Mouse (Mus musculus) 416B (cell line): ENCODE results near the gene Nfkbie.

Source experiments
- DNase-seq: peaks from one replicate; pipeline ENCODE4 v3.0.0; 2011; ENCODE audit warnings: low read depth

The Nfkbie gene

DNA sequence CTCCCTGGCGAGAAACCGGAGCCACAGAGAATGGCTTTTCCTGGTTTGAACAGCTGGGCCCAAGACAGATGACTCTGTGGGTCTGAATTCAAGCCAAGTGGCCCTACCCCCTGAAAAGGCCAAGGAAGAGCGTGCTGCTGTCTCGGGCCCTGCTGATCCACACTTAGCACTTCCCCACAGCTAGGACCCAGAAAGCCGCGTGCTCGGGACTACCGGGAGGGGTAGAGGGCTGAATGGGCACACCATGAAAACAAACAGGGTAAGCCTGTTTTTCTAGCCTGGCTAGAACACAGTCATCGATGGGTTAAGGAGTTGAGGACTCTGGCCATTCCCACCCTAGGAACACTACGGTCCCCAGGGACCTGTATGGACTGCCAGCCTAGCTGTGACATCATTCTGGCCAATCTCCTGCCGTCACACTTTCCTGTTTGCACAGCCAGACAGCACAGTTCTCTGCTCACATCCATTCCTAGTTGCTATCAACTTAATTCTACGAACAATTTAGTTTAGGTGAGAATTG lies 25.5 kb downstream of the Nfkbie start:
- peak; percentile 83 for DNase-seq

- peak; percentile 93 for DNase-seq
These were observed 26.1 kb downstream of the Nfkbie start for GRCm38 (mm10) chr17:45581567-45581983.

GRCm38 (mm10) chr17:45582188-45582587 lies 26.7 kb downstream of the Nfkbie start:
- no peak for DNase-seq

- DNase-seq: peak; percentile 68
These were observed 27.3 kb downstream of the Nfkbie start for GRCm38 (mm10) chr17:45582715-45583355.

DNA sequence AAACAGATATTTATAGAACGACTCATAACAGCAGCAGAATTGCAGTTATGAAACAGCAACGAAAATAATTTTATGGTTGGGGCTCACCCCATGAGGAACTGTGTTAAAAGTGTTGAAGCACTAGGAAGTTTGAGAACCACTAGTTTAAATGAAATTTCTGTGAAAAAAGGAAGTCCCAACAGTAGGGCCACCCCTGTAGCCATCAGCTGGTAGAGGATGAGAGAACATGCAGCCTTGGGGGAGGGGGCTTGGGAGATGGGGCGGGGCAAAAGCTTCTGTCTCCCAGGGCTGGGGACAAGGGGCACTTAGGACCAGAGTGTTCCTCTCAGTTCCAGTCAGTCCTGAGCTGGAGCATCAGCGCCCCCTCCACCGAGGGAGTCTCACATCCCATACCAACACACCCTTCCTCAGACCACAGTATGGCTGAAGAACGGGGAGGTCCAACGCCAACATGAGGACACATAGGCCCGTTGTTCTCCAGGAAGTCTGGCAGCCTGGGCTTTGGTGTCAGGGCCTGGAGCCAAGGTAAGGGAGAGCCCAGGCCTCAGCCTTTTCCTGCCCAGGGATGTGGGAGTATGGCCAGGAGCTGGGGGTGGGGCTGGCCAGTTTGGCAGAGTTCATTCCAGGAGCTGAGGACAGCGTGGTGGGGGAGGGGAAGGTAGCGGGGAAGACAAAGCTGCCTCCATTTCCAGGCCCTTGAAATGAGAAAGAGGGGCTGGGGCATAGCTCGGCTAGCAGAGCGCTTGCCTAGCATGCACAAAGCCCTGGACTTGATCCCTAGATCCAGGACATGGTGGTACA lies 28.8 kb downstream of the Nfkbie start:
- DNase-seq: no peak

DNA sequence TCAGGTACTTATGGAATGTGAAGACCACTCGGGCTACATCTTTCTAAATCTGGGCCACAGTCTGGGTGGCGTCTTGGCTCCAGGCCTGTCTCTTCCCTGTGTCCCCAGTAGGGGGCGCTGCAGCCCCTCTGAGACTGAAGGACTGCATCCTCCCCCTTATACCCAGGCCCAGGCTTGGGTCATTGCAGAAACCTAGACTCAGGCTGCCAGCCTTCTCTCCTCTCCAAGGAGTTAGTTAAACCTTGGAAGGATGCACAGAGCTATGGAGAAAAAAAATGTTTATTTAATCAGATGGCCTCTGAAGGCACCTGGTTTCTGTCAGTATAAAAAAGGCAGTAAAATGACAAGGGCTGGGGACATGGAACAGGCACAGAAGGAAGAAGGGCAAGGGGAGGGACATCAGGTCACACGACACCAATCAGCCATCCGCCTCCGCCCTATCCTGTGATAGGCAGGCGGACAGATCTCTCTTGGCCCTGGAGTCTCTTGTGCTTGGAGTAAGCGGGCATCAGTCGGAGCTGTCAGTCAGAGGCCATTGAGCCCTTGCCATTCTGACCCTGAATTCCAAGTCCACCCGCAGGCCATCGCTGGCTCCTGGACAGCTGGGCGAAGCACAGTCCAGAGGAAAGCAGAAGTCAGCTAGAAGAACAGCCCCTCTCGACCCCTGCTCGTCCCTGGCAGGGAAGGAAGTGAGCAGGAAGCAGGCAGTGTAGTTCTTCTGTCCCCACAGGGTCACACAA lies 29.6 kb downstream of the Nfkbie start:
- peak; percentile 68 for DNase-seq

GRCm38 (mm10) chr17:45585725-45586448 lies 30.4 kb downstream of the Nfkbie start:
- DNase-seq: no peak

- DNase-seq: peak; percentile 52
These were observed 30.9 kb downstream of the Nfkbie start for GRCm38 (mm10) chr17:45586449-45586837.

DNA sequence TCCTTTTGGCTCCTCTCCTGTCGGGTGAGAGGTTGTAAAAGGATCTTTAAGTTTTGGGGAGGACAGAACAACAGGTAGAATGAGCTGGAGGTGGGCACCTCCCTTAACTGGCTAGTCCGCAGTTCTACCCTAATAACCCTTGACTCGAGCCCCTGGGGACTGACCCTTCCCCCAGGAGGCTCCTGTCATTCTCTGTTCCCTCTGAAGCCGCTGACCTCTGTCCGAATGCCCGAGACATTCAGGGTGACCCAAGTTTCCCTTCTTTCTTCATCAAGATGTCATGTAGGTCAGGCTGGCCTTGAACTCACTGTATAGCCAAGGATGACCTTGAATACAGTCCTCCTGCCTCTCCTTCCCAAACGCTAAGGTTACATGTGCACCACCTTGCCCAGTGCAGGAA lies 32.9 kb downstream of the Nfkbie start:
- DNase-seq: no peak

DNA sequence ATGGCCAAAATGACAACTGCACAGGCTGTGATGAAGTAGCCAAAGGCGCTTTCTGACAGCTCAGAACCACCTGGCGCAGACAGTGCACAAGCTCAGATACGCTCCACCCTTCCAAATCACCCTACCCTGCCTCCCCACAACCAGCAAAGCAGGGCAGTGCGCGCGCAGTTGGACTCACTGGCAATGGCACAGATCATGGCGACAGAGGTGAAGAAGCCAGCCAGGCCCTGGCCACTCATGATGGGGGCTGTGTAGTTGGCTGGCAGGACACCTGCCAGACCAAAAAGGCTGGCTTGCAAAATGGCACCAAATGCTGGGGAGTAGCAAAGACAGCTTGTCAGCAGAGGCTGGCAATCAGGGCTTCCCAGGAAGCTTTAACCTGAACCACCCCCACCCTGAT lies 33.7 kb downstream of the Nfkbie start:
- no peak for DNase-seq

DNA sequence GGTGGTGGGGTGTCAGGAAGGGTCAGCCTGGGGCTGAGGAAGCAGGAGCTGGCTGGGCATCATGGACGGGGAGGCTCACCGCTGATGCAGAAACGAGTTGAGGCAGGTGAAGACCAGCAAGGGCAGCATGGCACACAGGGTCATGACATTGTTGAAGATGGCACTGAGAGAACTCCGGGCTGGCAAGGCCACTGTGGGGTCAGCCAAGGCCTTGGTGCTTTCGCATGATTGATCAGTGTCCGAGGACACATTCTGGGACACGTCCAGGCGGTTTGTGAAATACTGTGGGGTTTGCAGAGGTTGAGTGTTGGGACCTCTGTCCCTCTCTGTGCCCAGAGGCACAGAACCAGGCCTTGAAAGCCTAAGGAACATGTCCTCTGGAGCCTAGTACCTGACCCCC lies 34.3 kb downstream of the Nfkbie start:
- DNase-seq: no peak

GRCm38 (mm10) chr17:45590410-45590809 lies 34.9 kb downstream of the Nfkbie start:
- DNase-seq: no peak

GRCm38 (mm10) chr17:45591701-45592605 lies 36.5 kb downstream of the Nfkbie start:
- no peak for DNase-seq

DNA sequence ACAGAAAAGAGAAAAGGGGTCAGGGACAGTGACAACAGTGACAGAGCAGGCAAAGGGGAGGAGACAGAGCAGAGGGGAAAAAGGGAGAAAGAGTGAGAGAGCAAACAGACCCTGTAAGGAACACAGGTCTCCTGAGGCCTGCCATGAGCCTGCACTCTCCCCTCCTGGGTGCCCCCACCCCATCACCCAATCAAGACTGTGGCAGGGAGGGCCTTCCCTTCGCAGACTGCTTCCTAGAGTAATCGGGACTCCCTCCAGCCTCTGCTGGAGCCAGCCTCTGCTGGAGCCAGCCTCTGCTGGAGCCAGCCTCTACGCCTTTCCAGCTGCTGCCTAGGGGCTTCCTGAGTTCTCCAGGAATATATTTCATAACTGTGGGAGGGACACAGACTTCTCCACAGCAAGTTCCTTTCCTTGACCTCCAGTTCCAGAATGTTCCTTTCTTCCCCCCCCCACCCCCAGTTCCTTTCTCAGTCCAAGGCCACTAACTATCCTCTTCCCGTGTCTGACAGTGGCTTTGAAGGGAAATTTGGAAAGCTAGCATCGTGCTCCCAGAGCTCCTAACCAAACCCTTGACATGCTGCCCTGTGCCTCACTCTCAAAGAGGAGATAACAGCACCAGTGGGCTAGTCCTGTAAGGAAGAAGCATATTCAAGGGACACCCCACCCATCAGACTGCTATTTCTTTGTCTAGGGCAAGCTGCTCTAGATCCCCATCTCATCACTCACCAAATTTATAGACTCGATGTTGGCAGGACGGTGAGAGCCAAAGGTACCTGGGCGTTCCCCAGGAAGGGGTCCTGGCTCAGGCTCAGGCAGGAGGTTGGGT lies 37.3 kb downstream of the Nfkbie start:
- no peak for DNase-seq

DNA sequence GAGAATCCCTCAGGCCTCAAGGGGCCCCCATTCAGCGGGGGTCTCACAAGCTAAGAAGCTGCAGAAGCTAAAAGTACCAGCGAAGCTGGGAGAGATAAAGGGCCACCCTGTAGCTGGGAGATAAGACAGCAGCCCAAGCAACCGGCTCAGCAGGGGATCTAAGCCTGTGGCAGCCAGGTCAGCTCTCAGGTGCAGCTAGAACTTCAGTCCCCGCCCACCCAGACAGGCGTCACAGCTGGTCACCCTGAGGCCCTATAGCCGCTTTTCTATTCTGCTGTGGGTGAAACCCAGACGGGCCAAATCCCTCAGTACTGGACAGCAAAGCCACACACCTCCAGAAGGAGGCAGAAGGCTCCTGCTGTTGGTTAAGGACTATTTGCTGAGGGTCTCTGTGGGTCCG lies 38.0 kb downstream of the Nfkbie start:
- DNase-seq: no peak

DNA sequence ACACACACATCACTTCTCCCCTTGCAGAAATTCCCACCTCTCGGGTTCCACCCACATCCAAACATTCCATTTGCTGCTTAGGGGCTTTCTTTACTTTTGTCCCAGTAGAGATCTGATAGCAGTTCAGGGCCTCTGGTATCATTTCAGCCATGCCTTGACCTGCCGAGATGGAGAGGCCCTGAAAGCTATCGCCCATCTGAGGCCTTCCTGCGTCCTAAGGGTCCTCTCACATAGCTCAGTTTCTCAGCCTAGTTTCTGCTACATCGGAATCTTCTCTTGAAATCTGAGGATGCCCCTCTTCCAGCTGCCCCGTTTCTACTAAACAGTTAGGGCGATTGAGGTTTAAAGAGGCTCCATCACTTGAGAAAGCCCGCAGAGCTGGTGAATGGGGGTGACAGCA lies 38.7 kb downstream of the Nfkbie start:
- no peak for DNase-seq

DNA sequence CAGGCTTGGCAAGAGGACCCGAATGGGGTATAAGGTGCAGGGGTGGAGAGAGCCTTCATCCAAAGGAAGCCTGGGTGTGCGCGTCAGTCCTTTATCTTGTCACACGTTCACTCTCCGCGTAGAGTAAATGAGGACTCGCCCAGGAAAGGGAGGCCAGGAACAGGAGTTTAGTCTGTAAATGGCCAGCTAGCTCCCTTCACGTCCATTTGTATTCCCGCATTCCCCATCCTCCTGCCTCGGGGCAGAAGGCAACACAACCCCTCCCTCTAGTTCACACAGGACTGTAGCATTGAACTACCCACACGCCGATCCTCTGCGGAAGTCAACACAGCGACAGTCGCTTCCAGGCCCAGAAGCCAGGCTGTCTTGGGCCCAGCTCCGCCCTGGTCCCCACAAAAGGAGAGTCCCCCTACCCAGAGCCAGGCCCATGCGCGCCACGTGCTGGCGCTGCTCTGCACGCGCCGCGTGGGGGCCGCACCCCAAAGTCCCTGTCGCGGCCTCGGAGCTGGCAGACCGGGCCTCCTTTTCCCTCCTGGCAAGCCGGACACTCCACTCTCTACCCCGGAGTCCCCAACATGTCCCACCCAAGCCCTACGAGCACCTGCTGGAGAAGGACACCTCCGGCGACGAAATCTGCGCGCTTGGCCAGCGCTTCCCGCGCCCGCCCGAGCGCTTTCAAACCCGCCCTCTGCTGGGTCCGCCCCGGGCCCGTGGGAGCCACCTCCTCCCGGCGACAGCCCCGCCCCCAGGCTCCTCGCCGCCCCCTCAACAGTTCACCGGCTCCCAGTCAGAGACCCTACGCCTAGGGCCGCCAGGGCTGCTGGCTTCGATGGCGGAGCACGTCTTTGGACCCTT lies 39.6 kb downstream of the Nfkbie start:
- peak; percentile 43 for DNase-seq

DNA sequence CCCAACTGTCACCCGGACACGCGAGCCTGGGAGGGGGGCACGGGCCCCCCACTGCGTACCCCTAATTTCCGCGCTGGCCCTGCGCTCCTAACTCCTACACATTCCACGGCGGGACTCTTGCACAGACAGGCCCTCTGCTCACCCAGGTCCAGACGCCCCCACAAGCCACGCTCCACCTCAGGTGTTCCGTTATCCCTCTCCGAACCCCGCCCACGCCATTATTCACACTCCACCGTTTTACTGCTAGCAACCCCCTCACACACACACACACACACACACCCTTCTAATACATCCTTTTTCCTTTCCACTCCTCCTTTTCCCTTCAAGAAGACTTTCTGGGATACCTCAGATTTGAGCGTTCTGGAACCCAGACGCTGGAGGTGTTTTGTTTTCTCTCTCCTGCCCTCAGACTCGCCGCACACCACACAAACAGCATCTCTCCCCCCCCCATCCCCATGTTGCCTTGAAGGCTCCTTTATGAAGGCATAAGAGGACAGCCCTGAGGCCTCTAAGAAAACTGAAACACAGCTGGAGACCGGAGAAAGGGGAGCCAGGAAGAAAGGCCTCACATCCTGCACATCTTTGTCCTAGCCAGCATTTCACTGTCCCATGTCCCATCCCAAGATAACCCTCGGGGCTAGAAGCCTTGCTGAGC lies 40.4 kb downstream of the Nfkbie start:
- no peak for DNase-seq
